Mouse (Mus musculus): ENCODE measurements around the gene Arhgap17. TPM values are rescaled to one million over a fixed set of nuclear protein-coding genes. Genes with fewer than 3 reads are reported as not detected.

Arhgap17 gene
- 21.8 and 23.6 TPM in 2 replicates for polyA plus RNA-seq (2015; fragmentation: Nextera tagmentation; extraction: Ambion mirVana)

DNA sequence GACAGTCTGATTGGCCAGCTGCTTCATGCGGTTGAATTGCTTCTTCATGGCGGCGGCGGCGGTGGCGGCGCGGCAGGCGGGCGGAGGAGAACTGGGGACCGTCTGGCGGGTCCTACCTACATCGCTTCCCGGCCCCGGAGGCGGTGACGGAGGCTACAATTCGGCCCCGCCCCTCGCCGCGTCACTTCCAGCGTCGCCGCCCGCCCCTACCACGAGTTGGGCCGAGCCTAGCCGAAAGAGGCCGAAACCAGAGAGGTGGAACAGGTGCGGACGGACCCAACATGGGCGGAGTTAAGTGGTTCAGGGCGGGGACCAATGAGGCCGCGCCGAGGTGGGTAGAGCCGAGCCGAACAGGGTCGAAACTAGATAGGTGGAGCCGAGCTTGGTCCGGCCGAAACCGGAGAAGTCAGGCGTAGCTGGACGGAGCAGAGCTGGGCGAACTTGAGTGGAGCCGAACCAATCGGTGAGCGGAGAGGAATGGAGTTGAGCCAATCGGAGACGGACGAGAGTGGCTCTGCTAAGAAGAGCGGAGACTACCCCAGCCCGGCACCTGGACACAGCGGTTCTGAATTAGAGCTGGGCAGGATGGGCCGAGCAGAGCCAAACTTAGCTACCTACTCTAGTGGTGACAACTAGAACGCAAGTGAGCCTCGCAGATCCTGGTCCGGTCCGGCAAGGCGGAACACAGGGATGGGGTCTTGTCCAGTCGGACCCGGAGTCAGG, at the start of gene Arhgap17, which contains the start of gene Lcmt1:
Gene Arhgap17, minus strand, starts transcription at position 157 of the 723 bp plus-strand sequence.
Gene Lcmt1, plus strand, starts transcription at position 26 of the 723 bp plus-strand sequence.
- H3K4me1 ChIP-seq (ENCODE audit: control insufficient read depth, insufficient read depth, low read length), result peaks cover 30% of the 10 kb centered on the region
- H3K27ac ChIP-seq (ENCODE audit: low read length), result peak within 1 kb of the TSS; percentile 89
- H3K27me3 ChIP-seq (replicated peaks; ENCODE audit: control insufficient read depth, insufficient read depth, low read length), result no peaks in the 10 kb centered on the region
- H3K9ac ChIP-seq (ENCODE audit: low read depth, low read length), result peak within 1 kb of the TSS; percentile 92
- peak within 1 kb of the TSS; percentile 79 for H3K4me3 ChIP-seq (ENCODE audit: low read length)
- ATAC-seq, result peak; percentile 96
- H3K4me2 ChIP-seq (ENCODE audit: low read depth, low read length), result peak within 1 kb of the TSS; percentile 79
- no peaks in the 10 kb centered on the region for H3K9me3 ChIP-seq (ENCODE audit: control insufficient read depth, low read length)
- WGBS, result under 1% methylated on average over 62 of the region's 64 CpGs
- H3K36me3 ChIP-seq (ENCODE audit: control insufficient read depth, insufficient read depth, low read length), result no peaks in the 10 kb centered on the region

DNA sequence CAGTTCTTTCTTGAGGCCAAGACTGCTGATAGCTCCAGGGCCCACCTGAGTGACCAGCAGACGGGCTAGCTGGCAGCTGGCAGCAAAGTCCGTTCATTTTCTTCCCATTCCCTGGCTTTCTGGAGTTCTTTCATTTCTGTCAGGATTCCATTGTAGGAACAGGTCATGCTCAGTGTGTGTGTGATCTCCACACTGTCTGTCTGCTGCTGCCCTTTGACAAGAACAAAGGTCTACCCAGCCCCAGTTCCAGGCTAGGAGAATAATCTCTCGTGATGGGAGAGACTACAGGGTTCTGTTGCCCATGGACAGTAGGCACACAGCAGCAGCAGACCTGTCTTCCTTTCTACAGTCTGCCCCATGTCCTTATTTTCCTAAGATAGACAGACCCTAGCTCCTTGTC, 47.9 kb upstream of the Arhgap17 start:
- Histone ChIP-seq H3K9me3 (ENCODE audit: control insufficient read depth, low read length) (no peaks in the 10 kb centered on the region), H3K4me3 (ENCODE audit: low read length) (no peak overlapping the region), H3K4me1 (ENCODE audit: control insufficient read depth, insufficient read depth, low read length) (no peaks in the 10 kb centered on the region), H3K27ac (ENCODE audit: low read length) (no peak overlapping the region), H3K9ac (ENCODE audit: low read depth, low read length) (no peak overlapping the region), H3K36me3 (ENCODE audit: control insufficient read depth, insufficient read depth, low read length) (peaks cover 7% of the 10 kb centered on the region; the same call in 1 of the 2 replicates), H3K4me2 (ENCODE audit: low read depth, low read length) (no peak overlapping the region), H3K27me3 (replicated peaks; ENCODE audit: control insufficient read depth, insufficient read depth, low read length) (no peaks in the 10 kb centered on the region)
- no peak for ATAC-seq
- 83% methylated on average over 3 of the region's 3 CpGs for WGBS

DNA sequence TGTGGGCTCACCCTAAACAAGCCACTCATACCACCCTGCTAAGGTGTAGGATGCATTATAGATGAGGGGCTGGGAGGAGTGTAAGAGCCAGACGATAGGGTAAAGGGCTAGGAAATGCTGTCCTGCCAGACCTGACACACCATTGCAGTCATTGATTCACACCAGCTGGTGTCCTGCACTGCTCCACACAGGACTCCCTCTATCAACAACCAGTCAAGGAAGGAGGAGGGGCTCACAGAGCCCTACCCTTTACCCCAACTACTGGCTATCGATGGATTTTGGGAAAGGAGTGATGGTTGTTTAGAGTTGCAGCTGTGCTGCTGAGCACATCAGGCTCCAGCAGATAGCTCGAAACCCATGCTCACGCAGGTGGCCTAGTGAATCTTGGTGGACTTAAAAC, 47.1 kb upstream of the Arhgap17 start:
- H3K36me3 ChIP-seq (ENCODE audit: control insufficient read depth, insufficient read depth, low read length), result peaks cover 4% of the 10 kb centered on the region; the same call in 1 of the 2 replicates
- no peak overlapping the region for H3K4me2 ChIP-seq (ENCODE audit: low read depth, low read length)
- ATAC-seq, result no peak
- no peaks in the 10 kb centered on the region for H3K27me3 ChIP-seq (replicated peaks; ENCODE audit: control insufficient read depth, insufficient read depth, low read length)
- H3K4me1 ChIP-seq (ENCODE audit: control insufficient read depth, insufficient read depth, low read length), result no peaks in the 10 kb centered on the region
- H3K9ac ChIP-seq (ENCODE audit: low read depth, low read length), result no peak overlapping the region
- 69% methylated on average over 4 of the region's 4 CpGs for WGBS
- no peaks in the 10 kb centered on the region for H3K9me3 ChIP-seq (ENCODE audit: control insufficient read depth, low read length)
- no peak overlapping the region for H3K4me3 ChIP-seq (ENCODE audit: low read length)
- H3K27ac ChIP-seq (ENCODE audit: low read length), result no peak overlapping the region

DNA sequence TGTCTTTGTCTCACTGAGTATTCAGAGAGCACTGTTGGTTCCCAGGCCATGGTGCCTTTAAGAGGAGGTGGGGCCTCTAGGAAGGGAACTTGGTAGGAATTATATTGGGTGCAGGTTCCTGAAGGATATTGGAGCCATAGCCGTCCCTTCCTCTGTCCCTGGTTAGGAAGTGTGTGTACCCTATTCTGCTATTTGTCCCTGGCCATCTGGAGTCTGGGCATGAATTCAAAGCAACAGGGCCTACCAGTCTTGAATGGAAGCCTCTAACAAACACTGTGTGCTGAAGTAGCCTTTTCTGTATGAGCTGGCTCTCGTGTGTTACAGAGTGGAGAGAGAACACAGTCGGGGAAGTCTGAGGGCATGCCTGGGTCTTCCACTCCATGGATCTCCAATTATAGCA, 42.4 kb upstream of the Arhgap17 start:
- Histone ChIP-seq H3K36me3 (ENCODE audit: control insufficient read depth, insufficient read depth, low read length) (no peaks in the 10 kb centered on the region), H3K4me3 (ENCODE audit: low read length) (no peak overlapping the region), H3K9me3 (ENCODE audit: control insufficient read depth, low read length) (no peaks in the 10 kb centered on the region), H3K4me2 (ENCODE audit: low read depth, low read length) (no peak overlapping the region), H3K9ac (ENCODE audit: low read depth, low read length) (no peak overlapping the region), H3K4me1 (ENCODE audit: control insufficient read depth, insufficient read depth, low read length) (no peaks in the 10 kb centered on the region), H3K27me3 (replicated peaks; ENCODE audit: control insufficient read depth, insufficient read depth, low read length) (no peaks in the 10 kb centered on the region), H3K27ac (ENCODE audit: low read length) (no peak overlapping the region)
- 80% methylated on average over 3 of the region's 3 CpGs for WGBS
- no peak for ATAC-seq

DNA sequence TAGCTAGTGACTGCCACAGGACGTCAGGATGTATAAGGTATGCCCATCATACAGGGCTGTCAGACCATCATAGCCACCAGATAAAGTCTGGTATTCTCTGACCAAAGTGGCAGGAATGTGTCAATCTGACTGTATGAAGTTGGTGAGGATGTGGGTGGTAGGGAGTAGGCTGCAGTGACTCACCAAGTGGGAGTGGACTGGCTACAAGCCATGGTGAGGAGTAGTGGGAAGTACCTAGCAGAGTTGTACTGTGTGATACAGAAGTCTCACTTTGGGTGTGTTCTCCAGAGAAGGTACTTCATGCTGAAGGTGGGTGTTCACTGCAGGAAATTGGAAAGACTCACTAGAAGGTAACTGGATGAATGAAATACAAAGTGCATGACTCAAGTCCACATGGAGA, 41.4 kb upstream of the Arhgap17 start:
- Histone ChIP-seq H3K9ac (ENCODE audit: low read depth, low read length) (no peak overlapping the region), H3K4me2 (ENCODE audit: low read depth, low read length) (no peak overlapping the region), H3K4me3 (ENCODE audit: low read length) (no peak overlapping the region), H3K9me3 (ENCODE audit: control insufficient read depth, low read length) (no peaks in the 10 kb centered on the region), H3K27ac (ENCODE audit: low read length) (no peak overlapping the region), H3K4me1 (ENCODE audit: control insufficient read depth, insufficient read depth, low read length) (no peaks in the 10 kb centered on the region), H3K27me3 (replicated peaks; ENCODE audit: control insufficient read depth, insufficient read depth, low read length) (no peaks in the 10 kb centered on the region), H3K36me3 (ENCODE audit: control insufficient read depth, insufficient read depth, low read length) (no peaks in the 10 kb centered on the region)
- no peak for ATAC-seq
- 82% methylated on average over 1 of the region's 1 CpGs for WGBS

DNA sequence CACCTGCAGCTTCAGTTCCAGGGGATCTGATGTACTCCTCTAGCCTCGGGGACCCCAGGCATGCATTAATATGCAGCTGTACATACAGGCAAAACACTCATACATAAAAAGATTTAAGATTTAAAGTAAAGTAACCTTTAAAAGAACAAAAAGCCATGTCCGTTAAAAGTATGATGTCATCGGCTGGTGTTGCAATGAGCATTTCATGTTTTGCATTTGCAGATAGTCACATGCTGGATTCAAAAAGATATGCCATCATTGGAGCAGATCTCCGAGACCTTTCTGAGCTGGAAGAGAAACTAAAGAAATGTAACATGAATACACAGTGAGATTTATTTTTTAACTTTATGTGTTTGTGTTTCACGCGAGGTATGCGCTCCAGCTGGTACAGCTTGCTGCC, 40.8 kb upstream of the Arhgap17 start:
- no peak for ATAC-seq
- no peak overlapping the region for H3K9ac ChIP-seq (ENCODE audit: low read depth, low read length)
- WGBS, result 88% methylated on average over 7 of the region's 7 CpGs
- H3K36me3 ChIP-seq (ENCODE audit: control insufficient read depth, insufficient read depth, low read length), result no peaks in the 10 kb centered on the region
- H3K4me2 ChIP-seq (ENCODE audit: low read depth, low read length), result no peak overlapping the region
- no peak overlapping the region for H3K4me3 ChIP-seq (ENCODE audit: low read length)
- H3K9me3 ChIP-seq (ENCODE audit: control insufficient read depth, low read length), result no peaks in the 10 kb centered on the region
- H3K27ac ChIP-seq (ENCODE audit: low read length), result no peak overlapping the region
- no peaks in the 10 kb centered on the region for H3K4me1 ChIP-seq (ENCODE audit: control insufficient read depth, insufficient read depth, low read length)
- H3K27me3 ChIP-seq (replicated peaks; ENCODE audit: control insufficient read depth, insufficient read depth, low read length), result no peaks in the 10 kb centered on the region

DNA sequence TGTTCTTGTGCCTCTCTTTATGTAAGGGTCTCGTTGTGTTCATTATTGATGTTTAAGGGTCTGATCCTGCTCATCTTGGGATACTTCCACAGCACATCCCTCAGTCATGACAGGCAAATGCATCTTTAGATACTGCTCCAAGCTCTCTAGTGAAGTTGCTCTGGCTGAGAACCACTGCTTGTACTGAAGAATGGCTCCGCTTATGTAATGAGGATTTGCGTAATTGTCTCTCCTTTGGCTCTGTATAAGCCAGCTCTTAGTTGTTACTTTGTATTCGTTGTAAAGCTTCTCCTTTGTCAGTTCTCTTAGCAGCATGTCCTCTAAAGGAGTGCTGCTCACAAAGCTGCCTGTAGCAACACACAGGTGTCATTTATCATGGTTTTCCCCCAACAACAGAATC, 37.3 kb upstream of the Arhgap17 start:
- 88% methylated on average over 4 of the region's 4 CpGs for WGBS
- Histone ChIP-seq H3K4me1 (ENCODE audit: control insufficient read depth, insufficient read depth, low read length) (no peaks in the 10 kb centered on the region), H3K9ac (ENCODE audit: low read depth, low read length) (no peak overlapping the region), H3K36me3 (ENCODE audit: control insufficient read depth, insufficient read depth, low read length) (no peaks in the 10 kb centered on the region), H3K4me2 (ENCODE audit: low read depth, low read length) (no peak overlapping the region), H3K4me3 (ENCODE audit: low read length) (no peak overlapping the region), H3K9me3 (ENCODE audit: control insufficient read depth, low read length) (no peaks in the 10 kb centered on the region), H3K27me3 (replicated peaks; ENCODE audit: control insufficient read depth, insufficient read depth, low read length) (no peaks in the 10 kb centered on the region), H3K27ac (ENCODE audit: low read length) (no peak overlapping the region)
- ATAC-seq, result no peak

DNA sequence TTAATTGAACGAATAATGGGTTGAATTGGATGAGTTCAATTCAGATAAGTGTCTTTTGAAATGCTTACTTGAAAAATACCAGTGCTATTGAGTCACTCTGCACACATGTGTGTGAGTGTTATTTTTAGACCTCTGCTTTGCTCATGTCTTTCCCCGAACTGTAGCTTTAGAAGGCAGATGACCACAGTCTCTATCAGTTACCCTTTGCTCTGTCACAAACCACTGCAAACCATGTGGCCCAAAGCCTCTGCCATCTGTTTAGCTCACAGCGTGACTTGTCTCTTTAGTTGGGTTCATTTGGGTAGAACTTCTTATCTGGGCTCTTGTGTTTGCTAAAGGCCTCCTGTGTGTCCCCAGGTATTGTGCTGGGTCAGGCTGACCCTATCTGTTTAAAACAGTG, 35.9 kb upstream of the Arhgap17 start:
- ATAC-seq, result no peak
- Histone ChIP-seq H3K9me3 (ENCODE audit: control insufficient read depth, low read length) (no peaks in the 10 kb centered on the region), H3K4me1 (ENCODE audit: control insufficient read depth, insufficient read depth, low read length) (no peaks in the 10 kb centered on the region), H3K4me3 (ENCODE audit: low read length) (no peak overlapping the region), H3K9ac (ENCODE audit: low read depth, low read length) (no peak overlapping the region), H3K36me3 (ENCODE audit: control insufficient read depth, insufficient read depth, low read length) (no peaks in the 10 kb centered on the region), H3K27me3 (replicated peaks; ENCODE audit: control insufficient read depth, insufficient read depth, low read length) (no peaks in the 10 kb centered on the region), H3K4me2 (ENCODE audit: low read depth, low read length) (no peak overlapping the region), H3K27ac (ENCODE audit: low read length) (no peak overlapping the region)
- WGBS, result 68% methylated on average over 3 of the region's 3 CpGs

DNA sequence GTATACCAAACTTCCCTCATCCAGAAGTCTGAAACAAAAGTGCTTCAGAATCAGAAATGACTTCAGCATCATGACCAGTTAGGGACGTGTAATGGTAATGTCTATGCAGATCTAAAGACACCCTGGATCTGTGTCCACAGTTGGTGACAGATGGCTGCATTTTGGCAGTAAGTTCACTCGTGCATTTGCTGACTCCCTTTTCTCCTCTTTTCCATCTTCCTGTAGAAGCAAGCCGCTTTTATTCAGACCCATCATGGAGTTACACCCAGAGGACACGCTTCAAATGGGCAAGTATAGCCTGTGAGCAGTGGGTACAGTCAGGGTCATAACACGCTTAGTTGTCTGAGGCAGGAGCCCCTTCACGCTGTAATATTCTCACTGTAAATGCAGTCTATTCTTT, 34.5 kb upstream of the Arhgap17 start:
- Histone ChIP-seq H3K4me2 (ENCODE audit: low read depth, low read length) (no peak overlapping the region), H3K4me1 (ENCODE audit: control insufficient read depth, insufficient read depth, low read length) (no peaks in the 10 kb centered on the region), H3K27me3 (replicated peaks; ENCODE audit: control insufficient read depth, insufficient read depth, low read length) (no peaks in the 10 kb centered on the region), H3K9ac (ENCODE audit: low read depth, low read length) (no peak overlapping the region), H3K4me3 (ENCODE audit: low read length) (no peak overlapping the region), H3K27ac (ENCODE audit: low read length) (no peak overlapping the region), H3K9me3 (ENCODE audit: control insufficient read depth, low read length) (no peaks in the 10 kb centered on the region), H3K36me3 (ENCODE audit: control insufficient read depth, insufficient read depth, low read length) (no peaks in the 10 kb centered on the region)
- 96% methylated on average over 6 of the region's 6 CpGs for WGBS
- no peak for ATAC-seq

DNA sequence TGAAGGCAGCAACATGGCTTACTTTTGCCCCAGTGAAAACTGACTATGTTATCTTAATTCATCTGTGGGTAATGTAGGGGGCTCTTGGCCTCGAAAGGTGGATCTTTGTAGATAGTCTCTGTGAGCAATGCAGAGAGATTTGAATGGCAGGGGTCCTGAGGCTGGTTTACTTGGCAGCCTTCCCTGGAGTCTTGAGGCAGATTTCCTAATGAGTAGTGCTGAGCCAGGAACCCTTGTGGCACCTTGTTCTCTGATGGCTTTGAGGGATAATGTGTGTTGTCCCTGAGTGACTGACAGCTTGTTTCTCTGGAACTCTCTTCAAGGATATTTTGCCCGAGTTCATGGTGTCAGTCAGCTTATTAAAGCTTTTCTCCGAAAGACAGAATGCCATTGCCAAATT, 31.4 kb upstream of the Arhgap17 start:
- Histone ChIP-seq H3K27ac (ENCODE audit: low read length) (no peak overlapping the region), H3K9me3 (ENCODE audit: control insufficient read depth, low read length) (no peaks in the 10 kb centered on the region), H3K4me1 (ENCODE audit: control insufficient read depth, insufficient read depth, low read length) (no peaks in the 10 kb centered on the region), H3K27me3 (replicated peaks; ENCODE audit: control insufficient read depth, insufficient read depth, low read length) (no peaks in the 10 kb centered on the region), H3K36me3 (ENCODE audit: control insufficient read depth, insufficient read depth, low read length) (no peaks in the 10 kb centered on the region), H3K9ac (ENCODE audit: low read depth, low read length) (no peak overlapping the region), H3K4me3 (ENCODE audit: low read length) (no peak overlapping the region), H3K4me2 (ENCODE audit: low read depth, low read length) (no peak overlapping the region)
- WGBS, result 89% methylated on average over 3 of the region's 3 CpGs
- ATAC-seq, result no peak
